Mouse (Mus musculus) megakaryocyte-erythroid progenitor cell, adult 5-6 weeks (primary cell): ENCODE data around the gene Gm13272. TPM values are rescaled to one million over a fixed set of nuclear protein-coding genes. Genes with fewer than 3 reads are reported as not detected.
"Not testable (repeated sequence)": the region's sequence is repeated elsewhere in the genome, so short reads cannot be mapped to it uniquely, and the experiment has no call there.

Experiments used
- ATAC-seq: replicated peaks from 2 replicates; pipeline ENCODE4 v1.8.0; 2016; ENCODE audit warnings: mild to moderate bottlenecking, inconsistent platforms; ENCODE audit not compliant: severe bottlenecking, poor library complexity, low FRiP score, low TSS enrichment
- total RNA-seq, 2 experiments: library from RNA; stranded (forward) in 1 of 2; stranded (reverse) in 1 of 2; fragments of 200-1000, 215-1000 nt in 1 of 2; fragments of >200 nt in 1 of 2; fragmentation: Nextera tagmentation in 1 of 2; gene quantifications; 2 replicates each; pipeline ENCODE4 v1.2.3; 2014 to 2017

Gm13272 gene
- total RNA-seq, 2 experiments from 2014 or later: not detected

DNA sequence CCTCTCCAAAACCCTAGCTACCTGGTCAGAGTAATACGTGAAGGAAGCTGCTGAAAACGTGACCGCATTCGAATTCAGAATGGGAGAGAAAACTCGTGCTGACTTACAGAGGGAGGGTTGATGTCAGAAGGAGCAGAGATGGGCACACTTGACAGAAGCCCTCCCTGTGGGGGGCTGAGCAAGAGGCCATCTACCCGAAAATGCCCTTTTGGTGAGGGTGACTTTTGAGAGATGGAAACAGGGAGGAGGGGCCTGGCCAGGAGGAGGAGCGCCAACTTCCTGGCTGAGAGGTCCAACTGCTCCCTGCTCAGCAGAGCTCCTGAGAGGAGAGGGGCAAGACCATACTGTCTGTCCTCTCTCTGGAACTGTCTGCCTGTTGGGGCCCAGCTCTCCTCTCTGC is 2.2 kb downstream of the Gm13272 start, which contains the start of gene Ifnz:
Ifnz (plus strand) TSS at position 301 of the 400 bp plus-strand sequence.
- not testable (repeated sequence) for ATAC-seq

DNA sequence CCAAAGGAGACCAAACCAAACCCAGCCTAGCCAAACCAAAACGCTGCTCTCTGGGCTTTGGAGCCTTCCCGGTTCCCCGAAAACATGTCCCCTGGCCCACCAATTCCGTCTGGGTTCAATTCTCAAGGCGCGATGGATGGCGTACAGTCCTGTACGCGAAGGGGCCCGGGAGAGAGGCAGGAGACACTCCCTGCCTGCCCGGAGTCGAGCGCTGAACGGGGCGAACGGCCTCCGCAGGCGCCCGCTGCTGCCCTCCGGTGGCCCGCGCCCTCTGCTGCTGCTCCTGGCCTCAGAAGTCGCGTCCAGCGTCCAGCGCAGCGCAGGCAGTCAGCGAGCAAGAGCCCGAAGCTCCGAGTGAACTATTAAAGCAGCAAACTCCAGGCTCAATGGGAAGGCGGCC is 2.7 kb downstream of the Gm13272 start:
- not testable (repeated sequence) for ATAC-seq

GRCm38 (mm10) chr4:88785409-88785808 is 5.8 kb downstream of the Gm13272 start, which contains the start of gene Gm13276:
Gene Gm13276, plus strand, starts transcription at chr4:88785709.
- ATAC-seq: not testable (repeated sequence)

GRCm38 (mm10) chr4:88788402-88788801 is 8.8 kb downstream of the Gm13272 start, which contains the start of gene Gm13277:
Gene Gm13277, plus strand, starts transcription at chr4:88788632.
- ATAC-seq: not testable (repeated sequence)

- ATAC-seq: not testable (repeated sequence)
These were observed 11.6 kb downstream of the Gm13272 start, which contains the start of gene Gm13278 for GRCm38 (mm10) chr4:88791250-88791649. Gene Gm13278, plus strand, starts transcription at chr4:88791550.

- not testable (repeated sequence) for ATAC-seq
These were observed 14.5 kb downstream of the Gm13272 start, which contains the start of gene Gm13275 for GRCm38 (mm10) chr4:88793936-88794675. Gene Gm13275, plus strand, starts transcription at chr4:88794487.

- not testable (repeated sequence) for ATAC-seq
These were observed 17.4 kb downstream of the Gm13272 start, which contains the start of gene Gm13279 for GRCm38 (mm10) chr4:88797097-88797496. Gene Gm13279, plus strand, starts transcription at chr4:88797397.

DNA sequence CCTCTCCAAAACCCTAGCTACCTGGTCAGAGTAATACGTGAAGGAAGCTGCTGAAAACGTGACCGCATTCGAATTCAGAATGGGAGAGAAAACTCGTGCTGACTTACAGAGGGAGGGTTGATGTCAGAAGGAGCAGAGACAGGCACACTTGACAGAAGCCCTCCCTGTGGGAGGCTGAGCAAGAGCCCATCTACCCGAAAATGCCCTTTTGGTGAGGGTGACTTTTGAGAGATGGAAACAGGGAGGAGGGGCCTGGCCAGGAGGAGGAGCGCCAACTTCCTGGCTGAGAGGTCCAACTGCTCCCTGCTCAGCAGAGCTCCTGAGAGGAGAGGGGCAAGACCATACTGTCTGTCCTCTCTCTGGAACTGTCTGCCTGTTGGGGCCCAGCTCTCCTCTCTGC is 19.7 kb downstream of the Gm13272 start, which contains the start of gene Gm13285:
Gm13285 (plus strand) TSS at position 301 of the 400 bp plus-strand sequence.
- not testable (repeated sequence) for ATAC-seq

GRCm38 (mm10) chr4:88802954-88803353 is 23.3 kb downstream of the Gm13272 start, which contains the start of gene Gm13287:
Gene Gm13287, plus strand, starts transcription at chr4:88803254.
- ATAC-seq: not testable (repeated sequence)

DNA sequence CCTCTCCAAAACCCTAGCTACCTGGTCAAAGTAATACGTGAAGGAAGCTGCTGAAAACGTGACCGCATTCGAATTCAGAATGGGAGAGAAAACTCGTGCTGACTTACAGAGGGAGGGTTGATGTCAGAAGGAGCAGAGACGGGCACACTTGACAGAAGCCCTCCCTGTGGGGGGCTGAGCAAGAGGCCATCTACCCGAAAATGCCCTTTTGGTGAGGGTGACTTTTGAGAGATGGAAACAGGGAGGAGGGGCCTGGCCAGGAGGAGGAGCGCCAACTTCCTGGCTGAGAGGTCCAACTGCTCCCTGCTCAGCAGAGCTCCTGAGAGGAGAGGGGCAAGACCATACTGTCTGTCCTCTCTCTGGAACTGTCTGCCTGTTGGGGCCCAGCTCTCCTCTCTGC is 25.6 kb downstream of the Gm13272 start, which contains the start of gene Gm13288:
Gm13288 (plus strand) TSS at position 301 of the 400 bp plus-strand sequence.
- ATAC-seq: not testable (repeated sequence)

DNA sequence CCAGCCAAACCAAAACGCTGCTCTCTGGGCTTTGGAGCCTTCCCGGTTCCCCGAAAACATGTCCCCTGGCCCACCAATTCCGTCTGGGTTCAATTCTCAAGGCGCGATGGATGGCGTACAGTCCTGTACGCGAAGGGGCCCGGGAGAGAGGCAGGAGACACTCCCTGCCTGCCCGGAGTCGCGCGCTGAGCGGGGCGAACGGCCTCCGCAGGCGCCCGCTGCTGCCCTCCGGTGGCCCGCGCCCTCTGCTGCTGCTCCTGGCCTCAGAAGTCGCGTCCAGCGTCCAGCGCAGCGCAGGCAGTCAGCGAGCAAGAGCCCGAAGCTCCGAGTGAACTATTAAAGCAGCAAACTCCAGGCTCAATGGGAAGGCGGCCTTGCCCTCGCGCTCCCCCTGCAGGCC is 26.1 kb downstream of the Gm13272 start:
- ATAC-seq: not testable (repeated sequence)

GRCm38 (mm10) chr4:88815928-88816327 is 36.3 kb downstream of the Gm13272 start, which contains the start of gene Ifna7:
Gene Ifna7, plus strand, starts transcription at chr4:88816228.
- ATAC-seq: no peak

DNA sequence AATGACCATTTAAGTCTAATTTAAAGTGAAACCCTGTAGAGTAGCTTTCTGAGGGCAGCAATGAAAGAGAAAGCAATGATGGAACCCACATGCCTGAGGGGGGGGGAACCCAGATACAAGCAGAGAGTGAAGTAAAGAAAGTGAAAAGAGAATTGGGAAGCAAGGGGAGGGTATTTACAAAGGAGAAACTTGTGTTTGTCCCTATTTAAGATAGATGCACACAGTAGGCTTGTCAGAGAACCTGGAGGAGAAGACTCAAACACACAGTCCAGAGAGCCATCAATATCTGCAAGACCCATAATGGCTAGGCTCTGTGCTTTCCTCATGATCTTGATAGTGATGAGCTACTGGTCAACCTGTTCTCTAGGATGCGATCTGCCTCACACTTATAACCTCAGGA is 40.0 kb downstream of the Gm13272 start, which contains the start of gene Ifna11:
Ifna11 (plus strand) TSS at position 301 of the 400 bp plus-strand sequence.
- no peak for ATAC-seq

GRCm38 (mm10) chr4:88822995-88823394 is 43.3 kb downstream of the Gm13272 start:
- ATAC-seq: peak; percentile 79; the same call in 1 of the 2 replicates

DNA sequence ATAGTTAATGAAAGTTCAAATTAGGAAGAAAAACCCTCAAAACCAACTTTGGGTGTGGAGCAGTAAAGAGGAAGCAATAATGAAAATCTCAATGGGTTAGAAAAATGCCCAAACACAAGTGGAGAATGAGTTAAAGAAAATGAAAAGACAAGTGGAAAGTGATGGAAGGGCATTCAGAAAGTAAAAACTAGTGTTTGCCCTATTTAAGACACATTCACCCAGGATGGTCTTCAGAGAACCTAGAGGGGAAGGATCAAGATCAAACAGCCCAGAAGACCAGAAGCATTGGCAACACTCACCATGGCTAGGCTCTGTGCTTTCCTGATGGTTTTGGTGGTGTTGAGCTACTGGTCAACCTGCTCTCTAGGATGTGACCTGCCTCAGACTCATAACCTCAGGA is 47.5 kb downstream of the Gm13272 start, which contains the start of gene Ifna6:
Ifna6 (plus strand) TSS at position 301 of the 400 bp plus-strand sequence.
- not testable (repeated sequence) for ATAC-seq

Other genes starting within 250 kb of the Gm13272 start
Only the 30 nearest of the 31 such genes appear.
- gene Ifna14, start 208.1 kb upstream of the Gm13272 start, total RNA-seq (2014; fragmentation: Nextera tagmentation): not detected in 2 replicates
- gene Ifna14, start 208.1 kb upstream of the Gm13272 start, total RNA-seq (2017): not detected in 2 replicates
- not detected in 2 replicates for gene Ifna9, start 187.5 kb upstream of the Gm13272 start, total RNA-seq (2014; fragmentation: Nextera tagmentation)
- gene Ifna9, start 187.5 kb upstream of the Gm13272 start, total RNA-seq (2017): not detected in 2 replicates
- gene Ifna12, start 176.5 kb upstream of the Gm13272 start, total RNA-seq (2014; fragmentation: Nextera tagmentation): not detected in 2 replicates
- not detected in 2 replicates for gene Ifna12, start 176.5 kb upstream of the Gm13272 start, total RNA-seq (2017)
- gene C87499, start 145.4 kb upstream of the Gm13272 start, total RNA-seq (2014; fragmentation: Nextera tagmentation): not detected in 2 replicates
- gene C87499, start 145.4 kb upstream of the Gm13272 start, total RNA-seq (2017): not detected in 2 replicates
- not detected in 2 replicates for gene Ifna13, start 135.4 kb upstream of the Gm13272 start, total RNA-seq (2014; fragmentation: Nextera tagmentation)
- gene Ifna13, start 135.4 kb upstream of the Gm13272 start, total RNA-seq (2017): not detected in 2 replicates
- gene Ifna16, start 102.9 kb upstream of the Gm13272 start, total RNA-seq (2014; fragmentation: Nextera tagmentation): not detected in 2 replicates
- gene Ifna16, start 102.9 kb upstream of the Gm13272 start, total RNA-seq (2017): not detected in 2 replicates
- not detected in 2 replicates for gene Ifna2, start 95.9 kb upstream of the Gm13272 start, total RNA-seq (2014; fragmentation: Nextera tagmentation)
- gene Ifna2, start 95.9 kb upstream of the Gm13272 start, total RNA-seq (2017): not detected in 2 replicates
- gene Ifnab, start 88.5 kb upstream of the Gm13272 start, total RNA-seq (2014; fragmentation: Nextera tagmentation): not detected in 2 replicates
- not detected in 2 replicates for gene Ifnab, start 88.5 kb upstream of the Gm13272 start, total RNA-seq (2017)
- not detected in 2 replicates for gene Gm26566, start 58.0 kb upstream of the Gm13272 start, total RNA-seq (2014; fragmentation: Nextera tagmentation)
- gene Gm26566, start 58.0 kb upstream of the Gm13272 start, total RNA-seq (2017): 1.1 and 1.5 TPM in 2 replicates
- gene Klhl9, start 57.4 kb upstream of the Gm13272 start, total RNA-seq (2014; fragmentation: Nextera tagmentation): 37.1 and 50.0 TPM in 2 replicates
- gene Klhl9, start 57.4 kb upstream of the Gm13272 start, total RNA-seq (2017): 67.3 and 88.5 TPM in 2 replicates
- not detected in 2 replicates for gene Gm13271, start 25.0 kb upstream of the Gm13272 start, total RNA-seq (2014; fragmentation: Nextera tagmentation)
- gene Gm13271, start 25.0 kb upstream of the Gm13272 start, total RNA-seq (2017): not detected in 2 replicates
- not detected in 2 replicates for gene Gm13283, start 19.7 kb upstream of the Gm13272 start, total RNA-seq (2014; fragmentation: Nextera tagmentation)
- gene Gm13283, start 19.7 kb upstream of the Gm13272 start, total RNA-seq (2017): not detected in 2 replicates
- gene Gm13290, start 6.0 kb upstream of the Gm13272 start, total RNA-seq (2014; fragmentation: Nextera tagmentation): not detected in 2 replicates
- gene Gm13290, start 6.0 kb upstream of the Gm13272 start, total RNA-seq (2017): not detected in 2 replicates
- gene Gm13289, start 2.9 kb upstream of the Gm13272 start, total RNA-seq (2014; fragmentation: Nextera tagmentation): not detected in 2 replicates
- not detected in 2 replicates for gene Gm13289, start 2.9 kb upstream of the Gm13272 start, total RNA-seq (2017)
- gene Ifnz, start 2.3 kb downstream of the Gm13272 start, total RNA-seq (2014; fragmentation: Nextera tagmentation): 0.57 TPM in 1 of 2 replicates, not detected in the other
- 0.11 TPM in 1 of 2 replicates, not detected in the other for gene Ifnz, start 2.3 kb downstream of the Gm13272 start, total RNA-seq (2017)
- not detected in 2 replicates for gene Gm13276, start 5.9 kb downstream of the Gm13272 start, total RNA-seq (2014; fragmentation: Nextera tagmentation)
- gene Gm13276, start 5.9 kb downstream of the Gm13272 start, total RNA-seq (2017): 1.6 TPM in 1 of 2 replicates, not detected in the other
- not detected in 2 replicates for gene Gm13277, start 8.8 kb downstream of the Gm13272 start, total RNA-seq (2014; fragmentation: Nextera tagmentation)
- gene Gm13277, start 8.8 kb downstream of the Gm13272 start, total RNA-seq (2017): not detected in 2 replicates
- gene Gm13278, start 11.7 kb downstream of the Gm13272 start, total RNA-seq (2014; fragmentation: Nextera tagmentation): not detected in 2 replicates
- not detected in 2 replicates for gene Gm13278, start 11.7 kb downstream of the Gm13272 start, total RNA-seq (2017)
- gene Gm13275, start 14.6 kb downstream of the Gm13272 start, total RNA-seq (2014; fragmentation: Nextera tagmentation): not detected in 2 replicates
- gene Gm13275, start 14.6 kb downstream of the Gm13272 start, total RNA-seq (2017): not detected in 2 replicates
- gene Gm13279, start 17.5 kb downstream of the Gm13272 start, total RNA-seq (2014; fragmentation: Nextera tagmentation): not detected in 2 replicates
- gene Gm13279, start 17.5 kb downstream of the Gm13272 start, total RNA-seq (2017): not detected in 2 replicates
- not detected in 2 replicates for gene Gm13285, start 19.8 kb downstream of the Gm13272 start, total RNA-seq (2014; fragmentation: Nextera tagmentation)
- not detected in 2 replicates for gene Gm13285, start 19.8 kb downstream of the Gm13272 start, total RNA-seq (2017)
- gene Gm13287, start 23.4 kb downstream of the Gm13272 start, total RNA-seq (2014; fragmentation: Nextera tagmentation): not detected in 2 replicates
- not detected in 2 replicates for gene Gm13287, start 23.4 kb downstream of the Gm13272 start, total RNA-seq (2017)
- not detected in 2 replicates for gene Gm13288, start 25.7 kb downstream of the Gm13272 start, total RNA-seq (2014; fragmentation: Nextera tagmentation)
- gene Gm13288, start 25.7 kb downstream of the Gm13272 start, total RNA-seq (2017): 1.2 TPM in 1 of 2 replicates, not detected in the other
- not detected in 2 replicates for gene Ifna7, start 36.4 kb downstream of the Gm13272 start, total RNA-seq (2014; fragmentation: Nextera tagmentation)
- not detected in 2 replicates for gene Ifna7, start 36.4 kb downstream of the Gm13272 start, total RNA-seq (2017)
- not detected in 2 replicates for gene Ifna11, start 40.1 kb downstream of the Gm13272 start, total RNA-seq (2014; fragmentation: Nextera tagmentation)
- gene Ifna11, start 40.1 kb downstream of the Gm13272 start, total RNA-seq (2017): not detected in 2 replicates
- not detected in 2 replicates for gene Ifna6, start 47.6 kb downstream of the Gm13272 start, total RNA-seq (2014; fragmentation: Nextera tagmentation)
- not detected in 2 replicates for gene Ifna6, start 47.6 kb downstream of the Gm13272 start, total RNA-seq (2017)
- not detected in 2 replicates for gene Ifna5, start 55.7 kb downstream of the Gm13272 start, total RNA-seq (2014; fragmentation: Nextera tagmentation)
- not detected in 2 replicates for gene Ifna5, start 55.7 kb downstream of the Gm13272 start, total RNA-seq (2017)
- not detected in 2 replicates for gene Ifna4, start 62.0 kb downstream of the Gm13272 start, total RNA-seq (2014; fragmentation: Nextera tagmentation)
- not detected in 2 replicates for gene Ifna4, start 62.0 kb downstream of the Gm13272 start, total RNA-seq (2017)
- not detected in 2 replicates for gene Ifna1, start 70.2 kb downstream of the Gm13272 start, total RNA-seq (2014; fragmentation: Nextera tagmentation)
- gene Ifna1, start 70.2 kb downstream of the Gm13272 start, total RNA-seq (2017): not detected in 2 replicates
- not detected in 2 replicates for gene Ifne, start 100.4 kb downstream of the Gm13272 start, total RNA-seq (2014; fragmentation: Nextera tagmentation)
- not detected in 2 replicates for gene Ifne, start 100.4 kb downstream of the Gm13272 start, total RNA-seq (2017)